Mouse (Mus musculus) liver, embryonic 12.5 days (tissue): ENCODE data around the gene Zic4. TPM values are rescaled to one million over a fixed set of nuclear protein-coding genes. Genes with fewer than 3 reads are reported as not detected.

Source experiments
- ATAC-seq: fragments of 200-750 bp; cut with Nextera tagmentation; 2 replicates; pipeline ENCODE4 v1.8.0; 2017; ENCODE audit warnings: moderate number of reproducible peaks, mild to moderate bottlenecking, moderate library complexity
- H3K27ac ChIP-seq: fragments of 300-500 bp; sonication (generic); 2 replicates; pipeline ENCODE4 v1.5.1; 2016; ENCODE audit warnings: mild to moderate bottlenecking
- H3K27me3 ChIP-seq: fragments of 300-500 bp; sonication (generic); replicated peaks from 2 replicates; pipeline ENCODE4 v1.6.1; 2016; ENCODE audit warnings: mild to moderate bottlenecking, moderate library complexity
- H3K36me3 ChIP-seq: fragments of 300-500 bp; sonication (generic); 2 replicates; pipeline ENCODE4 v1.6.1; 2016; ENCODE audit warnings: mild to moderate bottlenecking, moderate library complexity
- H3K4me1 ChIP-seq: fragments of 300-500 bp; sonication (generic); 2 replicates; pipeline ENCODE4 v1.6.1; 2016
- H3K4me2 ChIP-seq: fragments of 300-500 bp; sonication (generic); 2 replicates; pipeline ENCODE4 v1.6.1; 2016; ENCODE audit warnings: mild to moderate bottlenecking, moderate library complexity
- H3K4me3 ChIP-seq: fragments of 300-500 bp; sonication (generic); 2 replicates; pipeline ENCODE4 v1.5.1; 2016; ENCODE audit warnings: mild to moderate bottlenecking, moderate library complexity
- H3K9ac ChIP-seq: fragments of 300-500 bp; sonication (generic); 2 replicates; pipeline ENCODE4 v1.6.1; 2016; ENCODE audit warnings: mild to moderate bottlenecking, moderate library complexity
- H3K9me3 ChIP-seq: fragments of 300-500 bp; sonication (generic); replicated peaks from 2 replicates; pipeline ENCODE4 v1.6.1; 2016; ENCODE audit warnings: mild to moderate bottlenecking, moderate library complexity
- WGBS: fragments of 180-500 bp; shearing (Covaris S2); methylation state at CpG from one replicate; pipeline ENCODE4 v1.1.7; 2016; ENCODE audit not compliant: insufficient replicate concordance; 5-methylcytosine and 5-hydroxymethylcytosine counted together
- polyA plus RNA-seq: library from polyadenylated mRNA; unstranded; fragments of >200 nt; fragmentation: Nextera tagmentation; extraction: Ambion mirVana; gene quantifications from 2 replicates; pipeline ENCODE4 v1.2.1, GENCODE M21; 2016

Gene Zic4
- polyA plus RNA-seq, 1 experiment from 2014 or later, result not detected

DNA sequence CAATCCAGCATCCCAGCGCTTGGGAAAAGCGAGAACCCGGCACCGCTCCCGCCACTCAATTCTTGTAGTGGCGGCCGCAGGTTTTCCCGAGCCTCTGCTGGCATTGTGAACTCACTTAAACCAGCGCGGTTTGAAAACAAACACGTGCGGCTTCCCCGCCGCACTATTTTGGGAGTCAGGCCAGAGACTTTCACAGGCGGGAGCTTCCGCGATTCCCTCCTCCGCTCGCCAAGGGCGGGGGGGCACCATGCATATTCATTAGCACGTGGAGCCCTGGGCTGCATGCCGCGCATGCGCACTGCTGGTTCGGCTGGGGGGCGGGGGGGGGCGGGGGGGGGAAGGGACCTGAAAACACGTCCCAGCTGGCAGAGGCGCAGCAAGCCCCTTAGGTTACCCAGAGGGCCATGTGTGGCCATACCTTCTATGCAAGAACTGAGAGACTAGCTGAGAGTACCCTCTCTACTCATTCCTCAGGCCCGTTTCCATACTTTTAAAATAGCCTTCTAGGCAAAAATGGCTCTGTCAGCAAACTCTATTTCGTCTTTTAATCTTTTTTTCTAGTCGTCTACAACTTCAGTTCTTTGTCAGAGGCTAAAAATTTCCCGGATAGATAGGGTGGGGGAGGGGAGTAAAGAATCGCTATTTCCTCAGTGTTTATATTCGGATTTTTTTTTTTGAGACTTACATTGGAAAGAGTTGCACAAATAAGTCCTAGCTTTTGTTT, 6.4 kb upstream of the Zic4 start:
- no peak for ATAC-seq
- peak overlapping the region; percentile 7; the same call in 1 of the 2 replicates for H3K4me3 ChIP-seq

DNA sequence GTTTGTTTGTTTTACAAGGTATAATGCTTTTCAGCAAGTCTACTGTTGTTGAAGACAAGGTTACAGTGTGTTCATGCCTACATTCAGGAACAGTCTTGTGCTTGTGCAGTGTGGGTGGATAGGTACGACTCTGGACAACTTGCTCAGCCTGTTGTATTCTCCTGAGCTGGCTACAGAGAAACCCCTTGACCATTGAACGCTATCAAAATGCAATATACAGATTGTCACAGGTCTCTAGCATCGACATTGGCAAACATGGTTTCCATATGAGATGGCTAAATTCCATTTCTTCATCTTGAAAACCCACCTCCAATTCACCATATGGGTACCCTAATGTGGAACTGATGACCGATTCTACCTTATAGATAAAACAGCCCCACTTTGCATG, 5.9 kb upstream of the Zic4 start:
- Histone ChIP-seq H3K9ac (no peak overlapping the region), H3K36me3 (no peaks in the 10 kb centered on the region), H3K27me3 (peaks cover 84% of the 10 kb centered on the region), H3K9me3 (no peaks in the 10 kb centered on the region), H3K4me3 (no peak overlapping the region), H3K4me2 (no peak overlapping the region), H3K27ac (no peak overlapping the region), H3K4me1 (no peaks in the 10 kb centered on the region)
- no peak for ATAC-seq
- WGBS, result 17% methylated on average over 4 of the region's 4 CpGs

More for the DNA sequence above, 6.4 kb upstream of the Zic4 start:
- no peaks in the 10 kb centered on the region for H3K9me3 ChIP-seq
- no peak overlapping the region for H3K27ac ChIP-seq
- H3K27me3 ChIP-seq, result peaks cover 84% of the 10 kb centered on the region
- H3K36me3 ChIP-seq, result no peaks in the 10 kb centered on the region
- no peak overlapping the region for H3K9ac ChIP-seq
- H3K4me1 ChIP-seq, result no peaks in the 10 kb centered on the region
- H3K4me2 ChIP-seq, result peak overlapping the region; percentile 36; the same call in 1 of the 2 replicates
- 1% methylated on average over 29 of the region's 35 CpGs for WGBS

DNA sequence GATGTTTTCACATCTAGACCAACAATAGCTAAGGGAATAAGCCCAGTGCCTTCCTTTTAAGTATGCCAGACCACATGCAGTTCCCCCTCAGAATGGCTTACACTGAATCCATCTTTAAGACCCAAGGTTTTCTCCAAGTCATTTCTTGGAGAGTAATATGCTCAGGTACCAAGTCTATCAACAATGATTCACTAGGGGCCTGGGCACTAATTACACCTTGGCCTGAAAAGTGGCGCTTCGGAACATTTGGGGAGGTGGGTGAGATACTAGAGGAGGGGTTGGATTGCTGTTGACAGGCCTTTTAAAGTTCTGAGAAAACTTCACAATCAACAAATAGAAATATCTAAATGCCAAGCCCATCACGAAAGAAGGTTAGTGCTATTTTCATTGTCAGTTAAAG, 4.9 kb upstream of the Zic4 start:
- no peak overlapping the region for H3K9ac ChIP-seq
- peaks cover 85% of the 10 kb centered on the region for H3K27me3 ChIP-seq
- no peaks in the 10 kb centered on the region for H3K9me3 ChIP-seq
- no peak overlapping the region for H3K27ac ChIP-seq
- ATAC-seq, result no peak
- H3K4me2 ChIP-seq, result no peak overlapping the region
- H3K36me3 ChIP-seq, result no peaks in the 10 kb centered on the region
- 9% methylated on average over 3 of the region's 3 CpGs for WGBS
- H3K4me3 ChIP-seq, result no peak overlapping the region
- peaks cover 5% of the 10 kb centered on the region; the same call in 1 of the 2 replicates for H3K4me1 ChIP-seq

DNA sequence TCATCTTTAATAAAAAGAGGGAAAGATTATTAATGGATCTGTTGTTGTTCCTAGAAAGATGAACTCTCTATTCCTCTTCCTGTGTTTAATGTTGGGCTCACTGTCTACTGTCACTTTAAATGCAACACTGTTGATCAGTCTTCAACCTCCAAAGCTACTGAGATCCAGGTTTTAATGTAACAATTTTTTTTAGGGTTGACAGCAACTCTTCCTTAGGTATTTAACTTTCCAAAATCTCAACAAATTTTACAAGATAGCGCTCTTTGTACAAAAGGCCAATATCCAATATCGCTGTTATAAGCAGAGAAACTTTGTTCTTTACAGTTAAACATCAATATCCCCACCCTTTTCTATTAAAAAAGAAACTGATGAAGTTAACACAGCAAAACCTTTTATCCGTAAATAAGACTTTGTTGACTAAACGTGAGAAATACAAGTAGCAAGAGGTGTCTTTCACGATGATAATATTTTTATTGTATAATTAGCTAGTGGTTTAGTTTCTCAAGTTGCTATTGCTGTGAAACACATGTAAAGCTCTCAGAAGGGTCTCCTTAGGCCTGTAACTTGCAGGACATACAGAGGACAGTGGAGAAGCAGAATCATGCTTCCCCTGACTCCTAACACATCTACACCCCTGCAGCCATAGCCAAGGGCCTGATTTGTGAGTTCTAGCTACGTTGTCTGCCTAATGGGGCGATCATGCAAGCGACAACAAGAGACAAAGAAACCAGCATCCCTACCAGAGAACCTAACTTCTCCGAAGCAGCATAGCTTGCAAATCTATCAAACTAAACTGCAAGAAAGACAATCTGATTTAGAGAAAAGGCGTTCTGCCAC, 3.1 kb upstream of the Zic4 start:
- Histone ChIP-seq H3K9ac (no peak overlapping the region), H3K4me2 (no peak overlapping the region), H3K27me3 (peaks cover 85% of the 10 kb centered on the region), H3K36me3 (no peaks in the 10 kb centered on the region), H3K27ac (no peak overlapping the region), H3K4me1 (peaks cover 5% of the 10 kb centered on the region; the same call in 1 of the 2 replicates), H3K4me3 (no peak overlapping the region), H3K9me3 (no peaks in the 10 kb centered on the region)
- no peak for ATAC-seq
- 9% methylated on average over 10 of the region's 10 CpGs for WGBS

DNA sequence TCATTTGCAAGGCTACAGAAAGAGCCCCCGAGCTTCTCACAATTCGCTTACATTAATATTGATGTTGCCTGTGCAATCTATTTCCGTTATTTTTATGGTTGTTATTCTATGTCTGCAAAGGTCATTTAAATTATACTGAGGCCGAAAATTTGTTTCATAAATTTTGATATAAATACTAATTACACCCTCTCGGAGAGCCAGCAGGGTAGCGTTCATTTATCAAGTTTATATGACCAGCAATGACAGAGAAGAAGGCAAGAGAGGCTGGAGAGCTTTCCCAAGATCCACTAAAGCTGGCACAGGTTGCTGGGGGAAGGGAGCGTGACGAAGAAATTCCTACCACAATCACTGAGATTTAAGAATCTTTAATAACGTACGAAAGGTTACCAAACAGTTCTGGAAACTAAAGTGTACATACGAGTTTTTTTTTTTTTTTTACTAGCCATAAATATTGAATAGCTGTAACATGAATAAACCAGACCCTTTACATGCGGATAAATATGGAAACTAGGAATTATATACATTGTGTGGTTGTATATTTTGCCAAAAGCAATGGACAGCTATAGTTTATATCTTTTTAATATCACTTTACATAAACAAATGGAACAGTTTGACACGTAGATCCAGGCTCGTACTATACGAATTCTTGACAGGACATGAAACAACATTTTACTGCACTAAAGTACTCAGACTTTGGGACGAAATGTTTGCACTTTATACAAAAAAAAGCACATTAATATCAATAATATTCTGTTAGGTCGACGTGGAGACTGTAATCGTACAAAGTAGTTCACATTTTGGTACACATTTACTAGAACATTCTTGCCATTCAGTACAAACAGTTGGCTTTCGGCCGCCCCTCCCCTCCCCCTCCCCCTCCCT, 1.8 kb upstream of the Zic4 start:
- Histone ChIP-seq H3K27me3 (peaks cover 85% of the 10 kb centered on the region), H3K27ac (no peak overlapping the region), H3K36me3 (no peaks in the 10 kb centered on the region), H3K4me3 (no peak overlapping the region), H3K9me3 (no peaks in the 10 kb centered on the region), H3K4me2 (no peak overlapping the region), H3K4me1 (peaks cover 10% of the 10 kb centered on the region; the same call in 1 of the 2 replicates), H3K9ac (no peak overlapping the region)
- no peak for ATAC-seq
- WGBS, result 6% methylated on average over 21 of the region's 21 CpGs

DNA sequence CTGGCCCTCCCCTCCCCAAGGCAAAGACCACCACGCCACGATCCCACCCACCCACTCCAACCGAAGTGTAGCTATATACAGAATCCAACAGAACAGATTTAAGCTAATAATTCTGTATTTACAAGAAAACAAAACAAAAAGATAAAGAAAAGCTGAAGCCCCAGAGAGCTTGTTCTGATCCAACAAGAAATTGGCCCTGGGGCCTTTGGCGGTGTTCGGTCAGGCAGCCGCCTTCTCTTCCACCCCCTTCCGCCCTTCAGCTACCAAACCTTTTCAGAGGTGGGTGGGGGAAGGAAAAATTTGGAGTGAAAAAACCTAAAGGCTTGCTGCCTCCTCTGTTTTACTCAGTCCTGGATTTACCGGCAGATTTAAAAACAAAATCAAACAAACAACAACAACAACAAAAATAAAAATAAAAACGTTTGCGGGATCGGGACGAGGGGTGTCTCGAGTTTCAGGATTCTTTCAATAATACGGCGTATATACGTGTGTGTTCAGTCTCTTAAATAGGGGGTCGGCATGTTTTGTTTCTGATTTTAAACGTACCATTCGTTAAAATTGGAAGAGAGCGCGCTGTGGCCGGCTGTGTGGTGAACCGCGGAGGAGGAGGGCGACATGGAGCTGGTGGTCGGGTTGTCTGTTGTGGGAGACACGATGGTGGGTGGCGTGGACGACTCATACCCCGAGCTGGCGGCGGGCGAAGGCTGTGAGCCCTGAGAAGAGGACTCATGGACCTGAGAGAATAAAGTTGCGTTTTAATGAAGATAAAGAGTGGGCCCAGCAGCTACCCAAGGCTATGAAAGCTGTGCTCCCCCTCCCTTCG, 969 bp upstream of the Zic4 start:
- Histone ChIP-seq H3K4me3 (peak overlapping the region; percentile 35; the same call in 1 of the 2 replicates), H3K9ac (no peak overlapping the region), H3K27me3 (peaks cover 85% of the 10 kb centered on the region), H3K9me3 (no peaks in the 10 kb centered on the region), H3K4me2 (no peak overlapping the region), H3K4me1 (peaks cover 10% of the 10 kb centered on the region; the same call in 1 of the 2 replicates), H3K36me3 (no peaks in the 10 kb centered on the region), H3K27ac (no peak overlapping the region)
- WGBS, result 3% methylated on average over 35 of the region's 35 CpGs
- ATAC-seq, result no peak

DNA sequence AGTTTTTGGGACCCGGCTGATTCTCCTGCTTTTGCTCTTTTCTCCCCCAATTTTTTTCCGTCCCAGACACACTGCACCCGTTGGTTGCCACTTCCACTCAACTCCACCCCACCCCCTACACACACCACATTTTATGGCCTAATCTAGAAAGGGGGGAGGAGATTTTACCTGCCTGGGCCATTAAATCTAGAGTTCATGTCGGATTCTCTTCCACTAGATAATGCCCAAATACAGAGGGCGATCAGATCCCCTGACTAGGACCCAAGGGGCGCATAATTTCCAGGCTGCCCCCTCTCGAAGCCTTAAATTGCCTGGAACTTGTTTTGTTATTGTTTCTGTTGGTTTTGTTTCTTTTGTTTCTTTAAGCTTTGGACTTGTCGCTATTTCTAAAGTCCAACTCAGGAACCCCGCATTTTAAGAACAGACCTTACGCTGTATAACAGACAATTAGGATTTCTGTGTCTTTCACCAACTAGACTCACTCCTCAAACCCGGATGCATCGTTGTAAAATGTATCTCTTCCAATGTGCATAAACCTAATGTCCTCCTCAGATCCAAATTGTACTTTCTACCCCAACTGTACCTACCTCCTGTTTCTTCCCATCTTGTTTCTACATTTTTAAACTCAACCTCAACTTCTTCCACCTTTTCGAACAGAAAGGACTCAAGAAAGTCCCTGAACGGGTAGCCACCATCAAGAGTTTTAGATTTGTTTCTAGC, 958 bp downstream of the Zic4 start:
- 5% methylated on average over 14 of the region's 14 CpGs for WGBS

DNA sequence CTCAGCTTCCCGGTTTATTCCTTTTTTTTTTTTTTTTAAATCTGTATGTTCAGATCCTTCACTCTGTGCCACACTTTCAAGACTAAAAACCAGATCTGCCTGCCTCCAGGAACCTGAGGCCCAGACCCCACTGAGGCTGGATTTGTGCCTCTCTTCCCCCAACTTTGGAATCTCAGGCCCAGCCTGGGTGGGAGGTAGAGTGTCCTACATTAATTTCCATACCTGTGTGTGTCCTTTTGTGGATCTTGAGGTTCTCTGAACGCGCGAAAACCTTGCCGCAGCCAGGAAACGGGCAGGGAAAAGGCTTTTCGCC, 1.6 kb downstream of the Zic4 start:
- 3% methylated on average over 7 of the region's 7 CpGs for WGBS
- Histone ChIP-seq H3K9me3 (no peaks in the 10 kb centered on the region), H3K27me3 (peaks cover 93% of the 10 kb centered on the region), H3K4me1 (peaks cover 10% of the 10 kb centered on the region; the same call in 1 of the 2 replicates), H3K4me2 (no peak overlapping the region), H3K27ac (no peak overlapping the region), H3K36me3 (no peaks in the 10 kb centered on the region), H3K9ac (no peak overlapping the region), H3K4me3 (no peak overlapping the region)
- ATAC-seq, result no peak

More for the DNA sequence above, 958 bp downstream of the Zic4 start:
- H3K36me3 ChIP-seq, result no peaks in the 10 kb centered on the region
- no peak for ATAC-seq
- no peaks in the 10 kb centered on the region for H3K9me3 ChIP-seq
- peaks cover 87% of the 10 kb centered on the region for H3K27me3 ChIP-seq
- H3K4me2 ChIP-seq, result no peak overlapping the region
- no peak overlapping the region for H3K9ac ChIP-seq
- H3K27ac ChIP-seq, result no peak overlapping the region
- H3K4me1 ChIP-seq, result peaks cover 10% of the 10 kb centered on the region; the same call in 1 of the 2 replicates
- no peak overlapping the region for H3K4me3 ChIP-seq

DNA sequence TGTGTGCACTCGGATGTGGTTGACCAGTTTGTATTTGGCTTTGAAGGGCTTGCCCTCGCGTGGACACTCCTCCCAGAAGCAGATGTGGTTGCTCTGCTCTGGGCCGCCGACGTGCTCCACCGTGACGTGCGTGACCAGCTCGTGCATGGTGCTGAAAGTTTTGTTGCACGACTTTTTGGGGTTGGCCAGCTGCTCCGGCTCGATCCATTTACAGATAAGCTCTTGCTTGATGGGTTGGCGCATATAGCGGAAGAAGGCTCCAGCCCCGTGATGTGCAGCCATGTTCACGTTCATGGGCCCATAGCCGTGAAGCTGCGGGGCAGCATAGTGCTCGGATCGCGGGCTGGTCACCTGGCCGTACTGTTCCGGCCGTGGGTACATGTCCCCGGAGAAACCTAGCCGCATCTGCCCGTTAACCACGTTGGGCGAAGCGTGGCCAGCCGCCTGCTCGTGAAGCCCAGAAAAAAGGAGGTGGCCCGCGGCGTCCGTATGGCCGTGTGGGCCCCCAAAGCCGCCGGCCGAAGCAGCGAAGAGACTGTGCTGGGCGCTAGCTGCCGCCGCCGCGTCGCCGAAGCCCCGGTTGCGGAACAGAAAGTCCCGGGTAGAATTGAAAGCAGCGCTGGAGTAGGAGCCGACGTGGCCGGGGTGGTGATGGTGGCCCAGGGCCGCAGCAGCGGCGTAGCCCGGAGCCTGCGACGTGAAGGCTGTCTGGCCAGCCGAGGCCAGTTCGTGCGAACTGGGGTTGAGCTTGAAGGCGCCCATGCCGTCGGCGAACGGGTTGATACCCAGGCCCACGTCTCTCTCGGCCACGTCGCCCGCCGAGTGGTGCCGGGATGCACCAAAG, 2.1 kb downstream of the Zic4 start:
- H3K36me3 ChIP-seq, result no peaks in the 10 kb centered on the region
- no peak for ATAC-seq
- no peak overlapping the region for H3K27ac ChIP-seq
- peak overlapping the region; percentile 44 for H3K4me2 ChIP-seq
- peak overlapping the region; percentile 17 for H3K4me3 ChIP-seq
- WGBS, result 2% methylated on average over 77 of the region's 77 CpGs
- H3K9me3 ChIP-seq, result no peaks in the 10 kb centered on the region
- peaks cover 96% of the 10 kb centered on the region for H3K27me3 ChIP-seq
- H3K9ac ChIP-seq, result no peak overlapping the region
- H3K4me1 ChIP-seq, result peaks cover 10% of the 10 kb centered on the region; the same call in 1 of the 2 replicates

DNA sequence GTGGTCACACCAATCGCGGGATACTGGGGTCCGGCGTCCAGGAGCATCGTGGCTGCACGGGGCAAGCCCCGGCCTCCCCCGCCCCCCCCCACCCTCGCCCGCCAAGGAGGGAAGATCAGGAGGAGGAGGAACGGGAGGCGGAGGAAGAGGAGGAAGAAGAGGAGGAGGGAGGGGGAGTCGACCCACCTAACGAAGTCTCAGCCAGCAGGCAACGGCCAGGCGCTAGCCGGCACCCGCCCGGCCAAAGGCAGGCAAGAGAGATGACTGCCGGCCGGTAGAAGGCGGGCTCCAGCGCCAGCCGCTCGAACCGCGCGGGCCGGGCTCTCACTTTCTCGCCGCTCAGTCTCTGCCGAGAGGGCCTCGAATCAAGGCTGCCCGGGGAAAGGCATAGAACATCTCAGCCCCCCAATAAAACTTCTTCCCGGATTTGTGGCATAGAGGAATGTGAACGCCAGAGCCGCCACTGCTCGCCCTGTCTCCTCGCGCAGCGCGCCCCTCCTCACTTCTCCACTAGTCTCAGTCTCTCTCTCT, 2.8 kb downstream of the Zic4 start:
- Histone ChIP-seq H3K9me3 (no peaks in the 10 kb centered on the region), H3K9ac (no peak overlapping the region), H3K27me3 (peaks cover 99% of the 10 kb centered on the region), H3K4me1 (peaks cover 10% of the 10 kb centered on the region; the same call in 1 of the 2 replicates), H3K27ac (no peak overlapping the region), H3K36me3 (no peaks in the 10 kb centered on the region), H3K4me3 (peak overlapping the region; percentile 17), H3K4me2 (peak overlapping the region; percentile 44)
- no peak for ATAC-seq
- under 1% methylated on average over 31 of the region's 42 CpGs for WGBS
